Comparison of ENCODE assay signal across 35 mouse cellular contexts in genomic region chr14:97546276-97546675, GRCm38 (mm10).
"Had no signal": no experiment of that assay in that cellular context is flagged by ENCODE, and none has a peak within 500 bp of the region (broad histone marks: within the 10 kb centered on the region; RNA-seq: fewer than 3 reads in every experiment).

No protein-coding gene starts in this region.

- DNase-seq: heart, postnatal 10 days; heart, postnatal 14 days; heart, postnatal 36 days; heart, postnatal 4 days; kidney, adult 11 months; kidney, adult 18-20 months; kidney, adult 2 months; kidney, adult 8-10 months; kidney, adult 9 months; kidney, postnatal 10 days; kidney, postnatal 14 days; kidney, postnatal 25 days; kidney, postnatal 36 days; kidney, postnatal 4 days; layer of hippocampus, adult 9-11 months; layer of hippocampus, postnatal 36 days had no signal

- H3K9me3 ChIP-seq: heart, embryonic 10.5 days; heart, embryonic 12.5 days; heart, embryonic 13.5 days; heart, embryonic 15.5 days; hindbrain, embryonic 10.5 days; hindbrain, embryonic 12.5 days; hindbrain, embryonic 13.5 days; hindbrain, embryonic 15.5 days; intestine, embryonic 15.5 days; kidney, embryonic 15.5 days had no signal

- H3K9ac ChIP-seq: heart, embryonic 12.5 days; heart, embryonic 13.5 days; heart, embryonic 15.5 days; hindbrain, embryonic 12.5 days; hindbrain, embryonic 13.5 days; hindbrain, embryonic 14.5 days; hindbrain, embryonic 15.5 days; intestine, embryonic 15.5 days; kidney, embryonic 15.5 days had no signal

- H3K4me2 ChIP-seq: heart, embryonic 11.5 days; heart, embryonic 12.5 days; heart, embryonic 13.5 days; heart, embryonic 15.5 days; hindbrain, embryonic 12.5 days; hindbrain, embryonic 13.5 days; hindbrain, embryonic 14.5 days; hindbrain, embryonic 15.5 days; intestine, embryonic 15.5 days; kidney, embryonic 15.5 days had no signal

- H3K27ac ChIP-seq: heart, embryonic 10.5 days; heart, embryonic 13.5 days; heart, embryonic 15.5 days; hindbrain, embryonic 10.5 days; hindbrain, embryonic 12.5 days; hindbrain, embryonic 13.5 days; hindbrain, embryonic 14.5 days; hindbrain, embryonic 15.5 days; intestine, embryonic 15.5 days; kidney, embryonic 15.5 days; kidney, postnatal 0 days; layer of hippocampus, adult 2 months; left cerebral cortex, adult 2 months had no signal

- H3K4me3 ChIP-seq: heart, embryonic 10.5 days; heart, embryonic 12.5 days; heart, embryonic 13.5 days; heart, embryonic 15.5 days; hindbrain, embryonic 10.5 days; hindbrain, embryonic 12.5 days; hindbrain, embryonic 13.5 days; hindbrain, embryonic 15.5 days; intestine, embryonic 15.5 days; kidney, embryonic 15.5 days; layer of hippocampus, adult 2 months; left cerebral cortex, adult 2 months had no signal

- ATAC-seq: hindbrain, embryonic 16.5 days; inflammation-experienced regulatory T-cells, adult 6 months; intestine, embryonic 15.5 days; intestine, embryonic 16.5 days; intestine, postnatal 0 days had no signal

- H3K36me3 ChIP-seq: heart, embryonic 10.5 days; heart, embryonic 12.5 days; heart, embryonic 13.5 days; heart, embryonic 15.5 days; hindbrain, embryonic 10.5 days; hindbrain, embryonic 12.5 days; hindbrain, embryonic 13.5 days; hindbrain, embryonic 15.5 days; intestine, embryonic 15.5 days; kidney, embryonic 15.5 days had no signal

- H3K4me1 ChIP-seq: heart, embryonic 10.5 days; heart, embryonic 12.5 days; heart, embryonic 13.5 days; heart, embryonic 15.5 days; hindbrain, embryonic 10.5 days; hindbrain, embryonic 12.5 days; hindbrain, embryonic 13.5 days; hindbrain, embryonic 15.5 days; kidney, embryonic 15.5 days had no signal

- H3K27me3 ChIP-seq: heart, embryonic 12.5 days; heart, embryonic 13.5 days; heart, embryonic 15.5 days; hindbrain, embryonic 12.5 days; hindbrain, embryonic 13.5 days; hindbrain, embryonic 15.5 days; intestine, embryonic 15.5 days; kidney, embryonic 15.5 days had no signal
